Mouse (Mus musculus) skeletal muscle tissue, adult 2 months (tissue): ENCODE measurements at regions not wholly inside any gene's neighbourhood (a gene's known extent, or its start where the extent isn't known, plus 50 kb on each side); places are given as distances from the start of the nearest gene placed in this dataset.

Source experiments
- DNase-seq: peaks from one replicate; pipeline ENCODE4 v3.0.0-alpha.2; 2012; ENCODE audit warnings: low read depth, low spot score

DNA sequence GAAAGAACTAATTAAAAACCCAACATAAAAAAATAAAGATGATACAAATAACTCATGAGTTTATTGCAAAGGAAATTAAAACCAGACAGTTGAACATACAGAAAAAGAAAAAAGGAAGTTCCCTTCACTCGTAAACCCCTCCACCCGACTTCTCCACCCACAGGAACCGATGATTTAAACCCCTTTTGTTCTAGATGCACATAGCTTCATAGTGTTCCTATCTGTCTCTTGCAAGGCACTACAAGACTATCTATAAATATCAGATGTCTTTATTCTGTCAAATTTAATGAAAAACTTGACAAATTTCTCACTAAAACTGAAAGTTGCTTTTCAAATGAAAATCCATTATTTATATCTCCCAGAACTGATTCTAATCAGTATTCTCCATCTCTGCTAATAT is 100.2 kb downstream of the Kctd12 start:
- DNase-seq, result no peak

DNA sequence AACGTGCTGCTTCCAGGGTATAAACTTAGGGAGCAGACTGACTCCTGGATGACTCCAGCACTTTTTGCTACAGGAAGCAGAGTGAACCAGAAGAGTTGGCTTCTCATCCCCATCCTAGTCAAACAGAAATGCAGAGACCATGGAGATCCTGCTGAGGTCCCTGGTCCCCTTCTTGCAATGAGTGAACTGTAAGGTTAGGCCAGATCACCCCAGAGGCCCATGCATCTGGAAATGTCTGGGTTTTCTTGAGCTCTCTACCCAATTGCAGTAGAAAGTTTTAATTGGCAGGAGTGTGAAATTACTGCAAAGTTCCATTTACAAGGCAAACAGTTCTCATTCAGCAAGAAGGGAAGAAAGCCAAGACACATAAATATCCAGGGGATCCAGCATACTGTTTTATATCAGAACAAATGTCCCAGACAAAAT is 101.8 kb downstream of the Kctd12 start:
- no peak for DNase-seq

DNA sequence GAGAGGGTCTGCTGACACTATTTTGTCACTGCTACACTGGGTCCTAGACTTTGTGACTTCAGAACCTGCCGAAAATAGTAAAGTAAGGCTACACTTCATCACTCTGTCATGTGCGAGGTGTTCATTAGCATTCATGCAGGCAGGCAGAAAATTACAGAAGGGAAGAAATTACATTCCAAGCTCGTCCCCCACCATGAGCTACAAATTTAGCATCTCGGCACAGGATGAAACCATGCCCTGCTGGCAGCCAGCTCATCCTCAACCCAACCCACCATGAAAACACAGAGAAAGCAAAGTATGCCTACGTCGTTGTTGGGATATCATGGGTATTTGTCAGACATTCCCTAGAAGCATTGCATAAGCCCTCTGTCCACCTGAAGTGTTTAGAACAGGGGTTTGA is 103.9 kb downstream of the Kctd12 start:
- no peak for DNase-seq

DNA sequence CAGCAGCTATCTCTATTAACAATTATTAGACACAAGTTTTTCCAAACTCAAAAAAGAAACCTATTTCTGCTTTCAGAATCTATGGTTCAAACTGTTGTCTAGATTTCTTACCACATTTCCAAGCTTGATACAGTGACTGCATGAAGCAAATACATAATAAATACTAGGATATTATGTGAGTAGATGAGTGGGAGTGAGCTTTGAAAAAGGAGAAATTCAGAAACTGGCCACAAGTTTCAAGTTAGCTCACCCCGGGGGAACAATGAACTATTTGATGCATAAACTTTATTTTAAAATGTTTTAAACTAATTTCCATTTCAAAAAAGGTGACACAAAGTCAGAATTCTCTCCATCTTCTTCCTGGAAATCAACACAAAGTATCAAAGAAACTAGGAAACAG is 114.3 kb downstream of the Kctd12 start:
- no peak for DNase-seq

DNA sequence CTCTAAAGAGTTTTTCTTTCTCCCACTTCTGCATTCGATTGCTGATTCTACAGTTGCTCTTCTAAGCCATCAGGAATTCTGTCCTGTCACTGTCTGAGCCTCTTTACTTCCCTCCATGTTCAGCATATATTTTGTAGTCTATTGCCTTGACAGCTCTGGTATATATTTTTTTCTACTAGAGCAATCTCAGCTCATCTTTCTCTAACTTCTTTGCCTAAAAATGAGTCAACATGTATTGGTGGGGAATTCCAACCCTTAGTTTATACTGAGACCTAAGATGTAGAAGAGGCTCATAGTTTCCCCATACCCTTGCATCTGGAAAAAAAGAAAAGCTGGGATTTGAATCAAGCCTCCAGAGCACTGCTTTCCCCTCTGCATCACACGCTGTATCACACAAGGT is 114.7 kb downstream of the Kctd12 start:
- no peak for DNase-seq

DNA sequence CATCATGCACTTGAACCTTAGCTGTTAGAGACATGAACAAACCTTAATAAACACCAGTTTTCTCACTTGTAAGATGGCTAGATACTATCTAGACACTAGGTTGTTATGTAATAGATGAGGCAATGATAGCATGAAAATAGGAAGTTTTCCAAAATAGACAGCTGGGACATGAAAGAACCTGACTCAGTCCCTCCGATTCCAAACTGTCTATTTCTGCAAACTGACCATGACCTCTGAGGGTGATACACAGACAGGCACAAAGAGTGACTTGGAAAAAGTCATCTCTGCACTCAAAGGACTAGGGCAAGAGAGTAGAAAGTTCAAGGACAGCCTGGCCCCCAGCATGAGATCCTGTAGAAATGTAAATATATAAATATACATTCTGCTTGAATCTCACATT is 115.9 kb downstream of the Kctd12 start:
- DNase-seq, result peak; percentile 77

DNA sequence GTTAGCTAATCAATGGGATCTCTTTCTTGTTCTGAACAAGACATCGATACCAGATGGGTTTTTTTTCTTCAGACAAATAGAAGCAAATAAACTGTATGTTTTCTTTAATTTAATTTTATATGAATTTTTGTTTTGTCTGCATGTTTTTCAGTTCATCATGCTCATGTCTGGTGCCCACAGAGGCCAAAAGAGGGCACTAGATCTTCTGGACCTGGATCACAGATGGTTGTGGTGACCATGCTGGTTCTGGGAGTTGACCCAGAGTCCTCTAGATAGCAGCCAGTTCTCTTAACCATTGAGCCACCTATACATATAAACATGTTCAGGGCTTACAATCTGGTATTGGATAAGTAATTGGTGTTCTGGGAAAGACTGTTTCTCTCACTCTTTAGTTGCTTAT is 120.7 kb downstream of the Kctd12 start:
- no peak for DNase-seq

DNA sequence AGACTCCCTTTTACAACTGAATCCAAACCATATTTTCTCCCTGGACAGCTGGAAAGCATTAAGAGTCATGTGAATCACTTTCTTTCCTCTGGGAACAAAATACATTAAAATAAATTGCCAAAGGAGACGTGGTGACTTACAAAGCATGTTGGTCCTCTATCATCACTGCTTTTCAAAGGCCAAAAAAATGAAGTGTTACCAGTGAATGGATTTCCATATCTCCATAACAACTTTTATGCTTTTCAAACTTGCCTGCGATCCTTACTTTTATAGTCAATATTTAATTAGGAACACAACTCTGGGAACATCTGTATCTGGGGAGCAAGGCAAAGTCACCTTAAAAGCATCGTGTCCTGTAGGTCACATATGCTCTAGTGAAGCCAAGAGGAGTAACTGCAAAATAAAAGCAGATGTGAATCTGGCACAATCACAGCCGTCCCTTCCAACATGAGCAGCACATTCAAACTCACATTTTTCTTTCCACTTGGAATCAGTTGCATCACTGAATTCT is 123.0 kb downstream of the Kctd12 start:
- peak; percentile 81 for DNase-seq

DNA sequence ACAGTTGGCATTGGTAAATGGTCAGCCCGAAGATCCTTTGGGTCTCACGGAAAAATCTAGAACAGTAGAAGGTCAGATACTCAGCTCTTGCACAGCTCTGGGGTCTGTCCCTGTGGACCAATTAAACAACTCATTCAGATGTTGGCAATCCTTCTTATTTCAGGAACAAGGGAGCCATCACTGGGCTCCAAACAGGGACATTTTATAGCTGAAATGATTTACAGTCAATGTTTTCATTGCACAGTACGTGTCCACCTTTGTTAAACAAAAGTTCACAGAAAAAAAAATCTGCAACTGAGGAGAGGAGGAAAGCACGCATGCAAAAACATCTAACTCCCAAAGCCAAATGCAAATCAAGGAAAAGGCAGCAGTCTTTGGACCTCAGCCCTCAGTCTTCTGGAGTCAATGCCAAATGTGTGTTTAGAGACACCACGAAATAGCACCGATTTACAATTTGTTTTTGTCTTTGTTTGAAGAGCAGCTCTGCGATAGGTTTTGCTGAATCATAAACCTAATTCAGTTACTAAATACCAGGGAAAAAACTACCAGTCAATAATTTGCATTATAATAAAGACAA is 127.1 kb downstream of the Kctd12 start:
- peak; percentile 30 for DNase-seq

DNA sequence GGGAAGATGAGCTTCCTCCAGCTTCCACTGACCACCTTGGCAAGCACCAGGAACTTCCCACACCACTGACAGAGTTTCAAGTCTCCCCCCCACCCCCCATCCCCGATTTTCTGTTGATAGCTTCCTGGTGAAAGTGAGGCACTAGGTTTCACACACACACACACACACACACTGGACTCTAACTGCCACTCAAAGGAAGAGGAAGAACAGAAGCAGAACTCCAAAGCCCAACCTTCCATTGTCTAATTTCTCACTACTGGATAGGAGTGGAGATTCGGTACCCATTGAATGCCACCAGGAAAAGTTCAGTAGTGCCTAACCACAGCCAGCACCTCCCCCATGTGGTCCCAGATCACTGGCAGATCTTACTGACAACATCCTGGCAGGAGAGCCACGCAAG is 138.7 kb downstream of the Kctd12 start:
- no peak for DNase-seq

DNA sequence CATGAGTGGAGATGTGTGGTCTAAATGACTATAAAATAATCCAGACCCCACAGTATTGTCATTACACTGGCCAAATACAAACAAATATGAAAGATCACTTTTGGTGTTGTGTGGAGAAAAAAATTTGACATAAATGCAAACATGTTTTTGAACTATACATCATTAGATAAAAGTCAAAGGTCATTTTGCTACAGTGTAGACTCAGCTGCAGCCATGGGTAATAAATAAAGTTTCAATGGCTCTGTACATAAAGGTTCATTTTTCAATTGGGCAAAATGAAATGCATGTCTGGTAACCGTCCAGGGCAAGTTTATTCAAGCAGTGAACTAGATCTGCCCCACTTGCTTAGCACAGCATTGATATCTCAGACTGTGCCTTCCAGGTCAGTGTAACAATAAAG is 144.8 kb downstream of the Kctd12 start:
- no peak for DNase-seq

DNA sequence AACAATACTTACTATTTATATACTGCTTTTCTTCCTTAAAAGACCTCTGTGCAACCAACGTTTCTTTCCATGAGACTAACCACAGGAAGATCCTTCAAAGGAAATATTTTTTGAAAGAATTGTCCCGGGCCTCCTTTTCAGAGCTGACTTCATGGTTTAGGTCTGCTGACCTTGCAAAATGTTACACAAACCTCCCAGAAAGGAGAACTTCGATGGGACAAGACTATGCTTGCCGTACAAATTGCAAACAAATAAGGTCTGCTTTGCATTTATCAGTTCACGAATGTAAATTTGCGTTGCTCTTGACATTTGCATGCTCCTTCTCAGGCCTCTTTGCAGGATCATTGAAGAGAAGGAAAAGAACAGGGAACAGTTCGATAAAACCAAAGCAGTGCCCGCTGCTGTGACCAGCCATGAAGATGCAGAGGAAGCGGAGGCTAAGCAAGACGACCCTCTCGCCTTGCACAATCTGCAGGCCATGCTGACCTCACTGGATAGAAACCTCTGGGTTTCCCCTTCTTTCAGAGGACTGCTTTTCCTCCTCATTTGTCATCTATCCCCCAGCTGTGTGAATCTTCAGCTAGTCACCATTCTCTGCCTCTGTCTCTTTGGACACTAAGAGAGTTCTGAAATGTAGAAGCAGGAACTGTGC is 147.2 kb downstream of the Kctd12 start:
- peak; percentile 11 for DNase-seq

DNA sequence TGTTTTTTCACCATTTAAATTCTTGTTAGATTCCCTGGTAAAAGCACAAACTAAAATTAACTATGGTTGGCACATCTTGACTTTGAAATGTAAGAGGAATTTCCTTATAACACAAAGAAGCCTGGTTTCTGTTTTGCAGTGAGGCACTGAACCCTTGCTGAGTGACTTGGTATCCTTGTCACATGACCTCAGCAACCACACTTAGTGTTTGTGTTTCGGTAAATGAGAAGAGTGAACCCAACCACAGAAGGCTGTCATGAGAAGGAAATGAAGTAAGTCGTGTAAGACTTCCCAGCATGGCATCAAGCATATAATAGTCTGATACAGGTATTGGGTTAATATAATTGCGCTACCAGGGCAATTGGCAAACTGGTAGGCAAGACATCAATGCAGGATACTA is 154.0 kb downstream of the Kctd12 start:
- no peak for DNase-seq

DNA sequence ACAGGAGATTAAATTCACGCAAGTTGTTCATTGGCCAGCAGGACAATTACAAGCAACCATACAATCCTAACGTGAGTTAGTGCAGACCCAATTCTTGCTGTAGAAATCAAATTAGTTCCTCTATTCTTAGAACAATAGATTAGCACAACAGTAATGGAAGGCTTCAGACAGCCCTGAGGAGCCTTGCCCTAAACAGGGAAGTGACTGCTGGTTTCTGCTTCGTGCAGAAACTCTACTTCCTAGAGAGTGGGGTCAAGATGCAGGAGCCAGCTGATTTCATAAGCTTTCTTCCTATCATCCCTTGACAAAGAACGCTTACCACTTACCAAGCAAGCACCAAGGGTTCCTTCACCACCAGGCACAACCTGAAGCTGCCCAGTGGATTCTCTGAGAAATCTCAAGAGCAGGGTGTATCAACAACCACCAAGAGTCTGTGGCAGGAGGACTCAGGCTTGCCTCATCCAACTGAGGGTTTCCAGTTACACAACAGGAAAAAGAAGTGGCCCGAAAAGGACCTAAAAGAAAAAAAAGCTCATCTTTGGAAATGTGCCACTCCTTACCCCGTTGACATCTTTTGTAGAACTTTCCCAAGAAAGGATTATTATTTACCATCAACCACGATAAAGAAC is 154.6 kb downstream of the Kctd12 start:
- no peak for DNase-seq

DNA sequence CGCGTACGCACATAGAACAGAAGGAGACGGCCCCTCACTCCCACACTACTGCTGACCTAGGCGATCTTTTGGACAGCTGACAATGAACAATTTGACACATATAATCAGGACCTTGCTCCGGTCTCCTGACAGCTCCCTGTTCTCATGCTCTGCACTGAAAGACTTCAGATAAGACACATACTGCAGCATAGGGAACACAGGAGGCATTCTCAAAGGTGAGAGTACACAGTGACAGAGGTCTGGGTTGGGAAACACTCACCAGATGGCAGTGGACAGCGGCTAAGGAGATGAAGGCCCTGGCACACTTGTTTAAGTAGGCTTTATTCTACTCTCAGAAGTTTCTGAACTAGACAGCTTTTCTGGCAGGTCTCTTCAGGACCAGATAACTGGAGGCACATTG is 156.9 kb downstream of the Kctd12 start:
- no peak for DNase-seq

DNA sequence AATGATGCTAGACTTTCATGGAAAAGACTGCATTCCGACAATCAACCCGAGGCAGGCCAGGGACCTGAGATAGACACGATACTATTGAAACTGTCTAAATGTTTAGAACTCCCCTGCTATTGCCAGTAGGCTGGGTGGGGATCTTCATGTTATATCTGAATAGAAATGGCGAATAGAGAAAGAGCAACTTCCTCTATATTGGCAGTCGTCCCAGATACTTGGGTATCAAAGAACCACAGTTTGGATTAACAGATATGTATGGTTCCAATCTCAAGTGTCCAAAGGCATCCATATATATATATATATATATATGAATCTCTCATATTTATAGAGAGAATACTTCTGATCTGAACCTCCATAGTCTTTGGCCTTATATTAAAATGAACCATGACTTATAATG is 161.8 kb downstream of the Kctd12 start:
- no peak for DNase-seq

DNA sequence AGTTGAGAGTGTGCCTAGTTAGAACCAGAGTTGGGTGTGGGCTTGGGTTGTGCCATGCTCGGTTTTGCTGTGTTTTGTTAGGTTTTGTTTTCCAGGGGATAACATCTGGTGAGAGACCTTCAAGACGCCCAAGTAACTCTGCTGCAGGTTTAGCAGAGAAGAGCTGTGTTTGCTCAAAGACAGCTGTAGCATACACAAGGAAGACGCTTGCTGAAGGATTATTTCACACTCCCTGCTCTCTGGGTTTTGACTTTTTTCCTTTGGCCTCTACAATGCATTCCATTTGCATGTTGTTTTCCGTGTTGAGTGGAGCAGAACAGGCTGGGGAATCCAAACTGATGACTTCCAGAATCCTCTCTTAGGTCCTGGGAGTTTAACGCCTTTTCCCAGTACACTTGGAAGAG is 170.8 kb downstream of the Kctd12 start:
- peak; percentile 72 for DNase-seq

DNA sequence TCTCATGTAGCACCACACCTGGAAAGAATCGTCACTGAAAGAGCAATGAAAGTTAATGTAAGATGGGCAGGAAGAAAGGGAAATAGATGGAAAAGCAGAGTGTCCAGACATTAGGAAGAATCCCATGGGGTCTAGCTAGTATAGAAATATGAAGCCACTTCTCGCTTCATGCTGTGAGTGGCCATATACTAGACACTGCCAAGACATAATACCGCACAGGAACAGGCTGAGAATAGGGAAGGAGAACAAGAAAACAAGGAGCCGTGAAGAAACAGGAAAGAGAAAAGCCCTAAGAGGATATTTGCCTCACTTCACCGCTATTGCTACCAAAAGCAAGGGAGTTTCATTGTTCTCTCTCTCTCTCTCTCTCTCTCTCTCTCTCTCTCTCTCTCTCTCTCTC is 171.4 kb downstream of the Kctd12 start:
- no peak for DNase-seq

DNA sequence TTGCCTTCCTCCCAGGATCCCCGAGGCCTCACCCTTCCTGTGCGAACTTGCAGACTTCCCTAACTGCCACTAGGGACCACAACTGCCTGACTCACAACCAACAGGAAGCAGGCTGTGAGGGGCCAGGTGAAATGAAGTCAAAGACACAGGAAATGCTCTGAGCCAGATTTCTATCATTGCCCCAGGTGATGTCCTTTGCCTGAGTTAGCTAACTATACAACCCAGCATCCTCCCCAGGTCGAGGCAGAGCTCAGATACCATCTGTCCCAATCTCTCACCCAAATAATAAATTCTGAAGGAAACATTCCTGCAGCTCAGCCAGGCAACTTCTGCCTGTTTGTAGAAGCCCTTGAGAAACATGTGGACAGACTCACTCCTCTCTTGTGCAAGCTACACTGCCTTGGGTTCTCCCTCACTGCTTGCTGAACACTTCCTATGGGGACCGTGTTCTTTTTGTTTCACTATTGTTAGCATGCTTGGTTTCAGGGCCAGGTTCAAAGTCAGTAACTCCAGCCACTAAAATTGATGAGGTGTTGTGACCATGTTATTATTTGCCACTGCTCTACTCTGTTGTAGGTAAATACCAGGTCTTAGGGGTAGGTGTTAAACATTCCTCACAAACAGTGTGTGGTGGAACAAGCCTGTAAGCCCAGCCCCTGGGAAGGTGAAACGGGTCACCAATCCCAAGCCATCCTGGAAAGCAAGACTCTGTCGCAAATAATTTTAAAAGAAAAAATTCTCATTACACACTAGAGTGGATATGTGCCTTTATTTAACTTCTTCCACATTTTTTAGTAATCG is 172.1 kb downstream of the Kctd12 start:
- DNase-seq, result no peak

DNA sequence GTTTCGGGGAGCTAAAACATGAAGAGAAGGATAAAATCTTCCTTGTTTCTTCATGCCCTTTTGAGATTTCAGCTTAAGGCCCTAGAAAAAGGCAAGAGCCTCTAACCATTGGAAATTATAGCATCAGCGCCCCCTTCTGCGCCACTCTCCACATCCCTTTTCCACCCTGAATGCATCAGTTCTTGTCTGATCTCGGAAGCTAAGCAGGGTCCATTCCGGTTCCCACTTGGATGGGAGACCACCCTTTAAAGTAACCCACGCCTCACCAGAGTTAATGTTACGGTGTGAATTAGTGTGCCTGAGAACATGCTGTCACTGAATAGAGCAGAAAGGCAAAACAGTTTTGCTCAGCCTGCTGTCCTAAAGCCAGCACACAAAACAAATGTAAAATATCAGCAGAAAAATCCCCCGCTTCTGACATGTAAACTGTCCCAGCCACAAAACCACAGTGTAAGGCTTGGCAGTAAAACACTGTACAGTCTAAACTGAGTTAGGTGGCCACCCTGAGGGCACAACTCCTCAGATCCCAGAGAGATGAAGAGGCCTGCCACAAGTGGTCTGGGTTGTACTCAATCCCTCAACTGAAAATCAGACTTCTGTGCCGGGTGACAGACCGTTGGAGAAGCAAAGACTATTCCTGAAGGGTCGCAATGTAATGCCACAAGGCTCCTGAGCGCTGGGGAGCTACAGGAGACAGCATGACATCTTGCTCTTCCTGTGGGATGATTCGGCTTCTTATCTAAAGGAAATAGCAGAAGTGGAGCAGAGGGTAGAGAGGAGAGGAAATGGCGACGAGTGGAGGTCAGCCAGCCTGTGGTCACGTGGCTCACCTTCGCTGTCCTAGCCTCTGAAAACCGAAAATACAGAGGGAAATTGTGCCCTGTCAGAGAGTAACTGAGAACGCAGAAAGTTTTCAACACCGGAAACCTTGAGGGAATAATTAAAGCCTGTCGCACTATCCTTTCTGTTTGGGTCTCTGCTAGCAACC is 176.2 kb downstream of the Kctd12 start:
- DNase-seq, result no peak

DNA sequence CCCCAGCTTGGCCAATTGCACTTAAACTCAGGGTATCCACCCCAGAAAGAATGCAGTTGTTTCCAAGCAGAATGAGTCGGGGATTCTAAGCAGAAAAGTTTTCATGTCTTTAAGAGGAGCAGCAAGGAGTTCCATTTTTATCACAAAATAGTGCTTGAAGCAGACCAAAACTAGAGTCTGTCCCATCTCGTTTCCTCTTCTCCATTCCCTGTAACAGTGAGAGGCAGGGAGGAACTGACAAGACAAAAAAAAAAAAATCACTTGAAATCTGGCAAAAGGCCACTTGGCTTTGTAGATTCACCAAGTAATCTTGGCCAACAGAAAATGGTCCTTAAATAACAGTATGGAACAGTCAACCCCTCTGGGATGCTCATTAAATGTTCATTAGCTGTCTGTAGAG is 186.8 kb downstream of the Kctd12 start:
- DNase-seq, result no peak
